11 mouse cellular contexts compared by ENCODE assay signal in genomic region chr3:152761661-152762060, GRCm38 (mm10). TPM values are rescaled to one million over a fixed set of nuclear protein-coding genes. Genes with fewer than 3 reads are reported as not detected.
DNase-seq lines count a peak whose midpoint lies in the region; ATAC-seq and TF ChIP-seq lines count a peak whose summit lies in the region.
"Had no signal": no experiment of that assay in that cellular context is flagged by ENCODE, and none has a peak within 500 bp of the region (broad histone marks: within the 10 kb centered on the region; RNA-seq: fewer than 3 reads in every experiment).

No protein-coding gene starts in this region.

- H3K4me3 ChIP-seq in forebrain, postnatal 0 days (ENCODE audit: low read depth, low read length), result no peak overlapping the region
- no peak overlapping the region for H3K4me3 ChIP-seq in forebrain, embryonic 12.5 days (replicated peaks)
- H3K4me3 ChIP-seq in midbrain, postnatal 0 days (ENCODE audit: low read depth, low read length), result no peak overlapping the region
- H3K4me3 ChIP-seq in midbrain, embryonic 11.5 days (ENCODE audit: low read depth, low read length), result no peak overlapping the region
- no peak overlapping the region for H3K4me3 ChIP-seq in lung, embryonic 15.5 days
- no peak overlapping the region for H3K4me3 ChIP-seq in stomach, postnatal 0 days (ENCODE audit: low read depth, low read length)
- H3K4me3 ChIP-seq in heart, embryonic 10.5 days, result no peak overlapping the region
- H3K4me3 ChIP-seq: limb, embryonic 15.5 days; midbrain, embryonic 15.5 days had no signal

- TF ChIP-seq CTCF in forebrain, postnatal 0 days (IDR thresholded peaks at IDR 0.05; ENCODE audit: low read depth), result peak; percentile 47; the same call in 1 of the 2 replicates
- TF ChIP-seq CTCF in midbrain, postnatal 0 days (IDR thresholded peaks at IDR 0.05), result peak; percentile 45
- peak; percentile 51 for TF ChIP-seq CTCF in stomach, postnatal 0 days (IDR thresholded peaks at IDR 0.05; ENCODE audit: low read depth)

- H3K27me3 ChIP-seq in forebrain, postnatal 0 days (ENCODE audit: insufficient read depth, low read length), result no peaks in the 10 kb centered on the region
- H3K27me3 ChIP-seq in forebrain, embryonic 12.5 days, result no peaks in the 10 kb centered on the region
- H3K27me3 ChIP-seq in midbrain, postnatal 0 days (ENCODE audit: insufficient read depth, low read length), result no peaks in the 10 kb centered on the region
- H3K27me3 ChIP-seq in midbrain, embryonic 11.5 days (ENCODE audit: control insufficient read depth, insufficient read depth, low read length), result no peaks in the 10 kb centered on the region
- no peaks in the 10 kb centered on the region for H3K27me3 ChIP-seq in lung, embryonic 15.5 days
- no peaks in the 10 kb centered on the region for H3K27me3 ChIP-seq in stomach, postnatal 0 days (ENCODE audit: control insufficient read depth, insufficient read depth, low read length)
- no peaks in the 10 kb centered on the region for H3K27me3 ChIP-seq in heart, embryonic 10.5 days (ENCODE audit: insufficient read depth, poor library complexity, severe bottlenecking)
- H3K27me3 ChIP-seq: limb, embryonic 15.5 days; midbrain, embryonic 15.5 days had no signal

- H3K4me1 ChIP-seq in forebrain, postnatal 0 days (ENCODE audit: insufficient read depth), result no peaks in the 10 kb centered on the region
- peaks cover 37% of the 10 kb centered on the region for H3K4me1 ChIP-seq in forebrain, embryonic 12.5 days
- peaks cover 7% of the 10 kb centered on the region; the same call in 1 of the 2 replicates for H3K4me1 ChIP-seq in midbrain, postnatal 0 days (ENCODE audit: insufficient read depth, low read length)
- H3K4me1 ChIP-seq in midbrain, embryonic 11.5 days (ENCODE audit: control insufficient read depth, insufficient read depth, low read length), result peaks cover 24% of the 10 kb centered on the region
- H3K4me1 ChIP-seq in lung, embryonic 15.5 days, result peaks cover 35% of the 10 kb centered on the region
- H3K4me1 ChIP-seq in stomach, postnatal 0 days (replicated peaks; ENCODE audit: control insufficient read depth, insufficient read depth), result no peaks in the 10 kb centered on the region
- peaks cover 54% of the 10 kb centered on the region for H3K4me1 ChIP-seq in heart, embryonic 10.5 days

- peak; percentile 59 for ATAC-seq in forebrain, postnatal 0 days
- no peak for ATAC-seq in forebrain, embryonic 12.5 days (ENCODE audit: low FRiP score)
- ATAC-seq in midbrain, postnatal 0 days (ENCODE audit: low FRiP score), result no peak
- ATAC-seq in midbrain, embryonic 11.5 days (ENCODE audit: low FRiP score), result no peak
- peak; percentile 19; the same call in 1 of the 2 replicates for ATAC-seq in lung, embryonic 15.5 days (ENCODE audit: borderline replicate concordance, extremely low read depth, low FRiP score, low TSS enrichment)
- ATAC-seq in stomach, postnatal 0 days (ENCODE audit: low FRiP score, low TSS enrichment), result peak; percentile 63; the same call in 1 of the 2 replicates
- ATAC-seq: midbrain, embryonic 15.5 days had no signal

- 65% methylated on average over 8 of the region's 8 CpGs for WGBS in forebrain, postnatal 0 days
- 90% methylated on average over 8 of the region's 8 CpGs for WGBS in forebrain, embryonic 12.5 days
- WGBS in midbrain, postnatal 0 days, result 85% methylated on average over 8 of the region's 8 CpGs
- WGBS in midbrain, embryonic 11.5 days, result 88% methylated on average over 8 of the region's 8 CpGs
- 55% methylated on average over 8 of the region's 8 CpGs for WGBS in lung, embryonic 15.5 days
- WGBS in stomach, postnatal 0 days, result 51% methylated on average over 8 of the region's 8 CpGs
- 89% methylated on average over 8 of the region's 8 CpGs for WGBS in heart, embryonic 10.5 days

- no peak overlapping the region for H3K27ac ChIP-seq in forebrain, postnatal 0 days (ENCODE audit: low read depth, low read length)
- no peak overlapping the region for H3K27ac ChIP-seq in forebrain, embryonic 12.5 days
- H3K27ac ChIP-seq in midbrain, postnatal 0 days (ENCODE audit: low read depth, low read length), result no peak overlapping the region
- no peak overlapping the region for H3K27ac ChIP-seq in midbrain, embryonic 11.5 days (ENCODE audit: low read depth, low read length)
- 0 out of 2 replicates have a peak overlapping the region, but pooled peaks have one; percentile 19 for H3K27ac ChIP-seq in lung, embryonic 15.5 days
- H3K27ac ChIP-seq in stomach, postnatal 0 days (replicated peaks), result no peak overlapping the region
- no peak overlapping the region for H3K27ac ChIP-seq in heart, embryonic 10.5 days
- H3K27ac ChIP-seq: limb, embryonic 15.5 days; midbrain, embryonic 15.5 days had no signal

- peak; percentile 31 for DNase-seq in forebrain, postnatal 0 days
- no peak for DNase-seq in midbrain, postnatal 0 days (ENCODE audit: low spot score)
- DNase-seq in midbrain, embryonic 11.5 days (ENCODE audit: low spot score, missing footprints), result no peak
- DNase-seq in stomach, postnatal 0 days (ENCODE audit: low spot score), result no peak
- no peak for DNase-seq in gastrocnemius, postnatal 14 days
- no peak for DNase-seq in heart, embryonic 10.5 days (ENCODE audit: low spot score)
- DNase-seq: thymus, adult 18-20 months had no signal

- H3K36me3 ChIP-seq in forebrain, postnatal 0 days (ENCODE audit: insufficient read depth), result no peaks in the 10 kb centered on the region
- H3K36me3 ChIP-seq in forebrain, embryonic 12.5 days (replicated peaks), result no peaks in the 10 kb centered on the region
- H3K36me3 ChIP-seq in midbrain, postnatal 0 days (ENCODE audit: insufficient read depth, low read length), result no peaks in the 10 kb centered on the region
- no peaks in the 10 kb centered on the region for H3K36me3 ChIP-seq in midbrain, embryonic 11.5 days (ENCODE audit: control insufficient read depth, insufficient read depth, low read length)
- no peaks in the 10 kb centered on the region for H3K36me3 ChIP-seq in lung, embryonic 15.5 days
- H3K36me3 ChIP-seq in stomach, postnatal 0 days (ENCODE audit: control insufficient read depth, insufficient read depth, low read length), result no peaks in the 10 kb centered on the region
- H3K36me3 ChIP-seq in heart, embryonic 10.5 days, result no peaks in the 10 kb centered on the region
- H3K36me3 ChIP-seq: limb, embryonic 15.5 days; midbrain, embryonic 15.5 days had no signal

- no peak for TF ChIP-seq EP300 in stomach, postnatal 0 days (optimal IDR thresholded peaks at IDR 0.05)

- no peak overlapping the region for H3K9ac ChIP-seq in forebrain, postnatal 0 days
- no peak overlapping the region for H3K9ac ChIP-seq in forebrain, embryonic 12.5 days
- H3K9ac ChIP-seq in midbrain, postnatal 0 days (replicated peaks; ENCODE audit: low read length, poor library complexity, severe bottlenecking), result no peak overlapping the region
- H3K9ac ChIP-seq in midbrain, embryonic 11.5 days (ENCODE audit: low read length), result no peak overlapping the region
- H3K9ac ChIP-seq in lung, embryonic 15.5 days, result no peak overlapping the region
- no peak overlapping the region for H3K9ac ChIP-seq in stomach, postnatal 0 days (ENCODE audit: low read length)
- H3K9ac ChIP-seq: limb, embryonic 15.5 days; midbrain, embryonic 15.5 days had no signal

- intact Hi-C loops in gastrocnemius, postnatal 14 days (cut with DNase I; ENCODE audit: low total_unique reads), result no loop called here

- no peaks in the 10 kb centered on the region for H3K9me3 ChIP-seq in forebrain, postnatal 0 days (ENCODE audit: low read length)
- H3K9me3 ChIP-seq in forebrain, embryonic 12.5 days, result no peaks in the 10 kb centered on the region
- H3K9me3 ChIP-seq in midbrain, postnatal 0 days (ENCODE audit: low read length), result no peaks in the 10 kb centered on the region
- H3K9me3 ChIP-seq in midbrain, embryonic 11.5 days (ENCODE audit: control insufficient read depth, low read length), result no peaks in the 10 kb centered on the region
- no peaks in the 10 kb centered on the region for H3K9me3 ChIP-seq in lung, embryonic 15.5 days
- no peaks in the 10 kb centered on the region for H3K9me3 ChIP-seq in stomach, postnatal 0 days (ENCODE audit: control insufficient read depth, low read length)
- no peaks in the 10 kb centered on the region for H3K9me3 ChIP-seq in heart, embryonic 10.5 days
- H3K9me3 ChIP-seq: limb, embryonic 15.5 days; midbrain, embryonic 15.5 days had no signal

- H3K4me2 ChIP-seq in forebrain, postnatal 0 days (ENCODE audit: low read depth), result no peak overlapping the region
- no peak overlapping the region for H3K4me2 ChIP-seq in forebrain, embryonic 12.5 days
- no peak overlapping the region for H3K4me2 ChIP-seq in midbrain, postnatal 0 days (ENCODE audit: low read depth, low read length, poor library complexity, severe bottlenecking)
- H3K4me2 ChIP-seq in midbrain, embryonic 11.5 days, result no peak overlapping the region
- H3K4me2 ChIP-seq in lung, embryonic 15.5 days, result no peak overlapping the region
- no peak overlapping the region for H3K4me2 ChIP-seq in stomach, postnatal 0 days (replicated peaks; ENCODE audit: low read depth)
- H3K4me2 ChIP-seq: limb, embryonic 15.5 days; midbrain, embryonic 15.5 days had no signal

RNA-seq across cellular contexts. Expression of gene Pigk, which starts 47.8 kb away (rescaled TPM):
- total RNA-seq in forebrain, postnatal 0 days (2014; rRNA removed), result 29.7 and 31.8 TPM in 2 replicates
- 41.1 and 46.0 TPM in 2 replicates for polyA plus RNA-seq in forebrain, postnatal 0 days (2015; fragmentation: Nextera tagmentation; extraction: Ambion mirVana)
- 32.5 and 34.1 TPM in 2 replicates for polyA plus RNA-seq in forebrain, embryonic 12.5 days (2016; fragmentation: Nextera tagmentation; extraction: Ambion mirVana)
- total RNA-seq in midbrain, postnatal 0 days (2014; rRNA removed), result 44.1 and 46.1 TPM in 2 replicates
- 61.8 and 66.7 TPM in 2 replicates for polyA plus RNA-seq in midbrain, postnatal 0 days (2015; fragmentation: Nextera tagmentation; extraction: Ambion mirVana)
- 40.5 and 44.3 TPM in 2 replicates for polyA plus RNA-seq in midbrain, embryonic 11.5 days (2014; fragmentation: Nextera tagmentation; extraction: Ambion mirVana)
- polyA plus RNA-seq in lung, embryonic 15.5 days (2015; fragmentation: Nextera tagmentation; extraction: Ambion mirVana), result 42.8 and 44.8 TPM in 2 replicates
- 36.8 and 40.9 TPM in 2 replicates for polyA plus RNA-seq in stomach, postnatal 0 days (2015; fragmentation: Nextera tagmentation; extraction: Ambion mirVana)
- 10 to 100 TPM; 20.8 to 27.7 TPM for total RNA-seq in gastrocnemius, postnatal 14 days (2021)
- 39.8 and 47.3 TPM in 2 replicates for polyA plus RNA-seq in heart, embryonic 10.5 days (2016; fragmentation: Nextera tagmentation; extraction: Ambion mirVana)

Comparison
In these comparisons a context has a peak if more than half of its experiments do, and no peak if none do; other contexts are left out.
1. ATAC-seq: peak in forebrain, postnatal 0 days (single experiment), lung, embryonic 15.5 days (single experiment) and stomach, postnatal 0 days (single experiment); none in forebrain, embryonic 12.5 days (single experiment), midbrain, postnatal 0 days (single experiment) and midbrain, embryonic 11.5 days (single experiment).
2. Peak in every context shown above with its lines, with median percentiles within 50 percentile points of each other: CTCF ChIP-seq.